Mouse (Mus musculus) mesoderm, embryonic 11.5 days (tissue): Measurements from ENCODE around the gene Ly6g6f.
A peak's percentile ranks its signal among the peaks of the same experiment; 100 is the strongest.

Source experiments
- DNase-seq: peaks from one replicate; pipeline ENCODE4 v3.0.0-alpha.2; 2012; ENCODE audit warnings: low read depth, low spot score

Gene Ly6g6f

DNA sequence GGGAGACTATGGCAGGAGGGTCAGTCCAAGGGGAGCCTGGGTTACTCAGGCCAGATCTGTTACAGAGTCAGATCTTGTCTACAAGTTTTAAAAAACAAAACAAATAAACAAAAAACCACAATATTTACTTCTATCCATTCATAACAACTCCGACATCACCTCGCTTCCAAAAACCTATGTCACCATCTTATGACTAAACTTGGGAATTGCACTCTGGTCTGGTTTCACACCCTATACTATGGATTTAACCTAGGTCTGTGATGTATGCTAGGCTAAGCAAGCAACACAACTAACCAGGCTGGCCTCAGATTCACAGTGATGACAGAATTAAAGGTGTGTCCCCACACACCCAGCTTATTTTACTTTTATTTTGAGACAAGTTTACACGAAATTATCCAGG lies 21.1 kb upstream of the Ly6g6f start:
- DNase-seq, result no peak

DNA sequence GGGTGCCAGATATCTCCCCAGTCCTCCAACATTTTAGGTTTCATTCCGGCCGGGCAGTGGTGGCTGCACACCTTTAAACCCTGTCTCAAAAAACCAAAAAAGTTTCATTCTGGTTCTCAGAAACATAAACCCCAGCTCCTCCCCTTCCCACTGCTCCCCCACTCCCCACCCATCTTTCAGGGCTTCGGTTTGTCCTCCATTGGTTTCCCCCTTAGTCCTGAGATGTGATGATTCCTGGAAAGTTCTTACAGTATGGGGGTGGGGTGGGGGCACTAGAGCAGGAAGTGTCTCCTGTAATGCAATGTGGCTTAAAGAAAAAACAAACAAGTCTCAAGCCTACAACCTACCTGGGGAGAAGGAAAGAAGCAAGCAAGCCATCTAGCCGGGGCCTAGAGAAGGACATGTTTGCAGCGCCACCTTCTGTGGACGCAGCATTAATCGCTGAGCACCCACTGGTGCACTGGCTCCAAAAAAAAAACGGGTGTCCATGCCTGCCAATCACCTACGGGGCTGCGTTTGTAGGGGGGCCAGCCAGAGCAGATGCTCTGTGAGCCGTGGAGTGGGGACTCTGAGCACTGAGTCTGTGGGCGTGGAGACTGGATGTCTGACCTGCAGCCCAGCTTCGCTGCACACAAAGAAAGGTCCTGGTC lies 20.5 kb upstream of the Ly6g6f start:
- DNase-seq, result no peak

DNA sequence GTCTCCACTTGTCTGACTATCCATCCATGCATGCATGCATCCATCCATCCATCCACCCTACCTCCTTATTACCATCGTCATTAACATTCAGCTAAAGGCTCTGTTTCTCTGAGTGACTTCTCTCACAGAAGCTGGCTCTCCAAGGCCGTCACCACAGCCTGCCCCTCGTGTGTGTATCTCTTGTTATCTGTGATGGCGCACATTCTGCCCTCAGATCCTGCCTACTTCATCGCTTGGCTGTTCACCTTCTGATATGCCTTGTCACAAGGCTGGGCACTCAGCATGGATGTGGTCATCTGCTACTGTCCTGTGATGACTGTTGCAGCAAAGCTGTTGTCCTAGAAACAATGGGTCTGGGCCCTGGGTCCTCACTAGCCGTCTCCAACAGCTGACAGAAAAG lies 19.3 kb upstream of the Ly6g6f start:
- no peak for DNase-seq

DNA sequence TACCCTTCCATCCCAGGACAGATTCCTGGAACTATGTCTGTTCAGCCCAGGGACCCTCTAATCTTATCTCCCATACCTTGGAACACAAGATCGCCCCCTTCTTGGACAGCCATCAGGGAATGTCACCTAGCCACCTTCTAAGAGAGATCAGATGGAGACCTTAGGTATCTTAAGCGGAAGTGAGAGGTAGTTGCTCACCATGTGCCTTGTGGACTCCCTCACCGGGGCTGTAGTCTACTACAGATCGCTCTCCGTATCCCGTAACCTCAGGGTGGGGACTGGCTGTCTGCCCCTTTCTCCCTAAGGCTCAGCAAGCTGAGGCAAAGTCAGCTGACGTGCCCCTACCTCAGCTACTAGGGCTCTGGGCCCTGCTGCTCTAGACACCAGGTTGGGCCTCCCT lies 18.7 kb upstream of the Ly6g6f start:
- no peak for DNase-seq

DNA sequence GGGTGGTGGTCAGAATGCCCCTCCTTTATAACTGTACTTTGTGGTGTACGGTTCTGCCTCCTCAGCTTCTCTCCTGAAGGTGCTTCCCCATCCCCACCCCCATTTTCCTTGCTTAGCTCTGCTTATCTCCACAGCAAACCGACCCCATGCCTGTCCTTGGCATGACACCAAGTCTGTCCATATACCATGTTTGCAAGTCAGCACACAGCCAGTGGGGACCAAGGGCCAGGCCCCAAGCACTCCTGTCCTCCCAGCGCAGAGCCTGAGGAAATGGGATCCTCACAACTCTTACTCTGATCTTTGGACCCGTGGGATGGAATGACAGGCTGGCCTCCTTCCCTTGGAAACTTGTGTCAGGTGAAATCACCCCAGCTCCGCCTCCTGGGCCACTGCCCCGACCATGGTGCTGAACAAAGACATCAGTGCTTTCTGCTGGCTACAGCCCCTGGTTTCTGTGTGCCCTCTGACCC lies 17.8 kb upstream of the Ly6g6f start:
- no peak for DNase-seq

- no peak for DNase-seq
Measured at GRCm38 (mm10) chr17:35102299-35102698, 16.9 kb upstream of the Ly6g6f start.

DNA sequence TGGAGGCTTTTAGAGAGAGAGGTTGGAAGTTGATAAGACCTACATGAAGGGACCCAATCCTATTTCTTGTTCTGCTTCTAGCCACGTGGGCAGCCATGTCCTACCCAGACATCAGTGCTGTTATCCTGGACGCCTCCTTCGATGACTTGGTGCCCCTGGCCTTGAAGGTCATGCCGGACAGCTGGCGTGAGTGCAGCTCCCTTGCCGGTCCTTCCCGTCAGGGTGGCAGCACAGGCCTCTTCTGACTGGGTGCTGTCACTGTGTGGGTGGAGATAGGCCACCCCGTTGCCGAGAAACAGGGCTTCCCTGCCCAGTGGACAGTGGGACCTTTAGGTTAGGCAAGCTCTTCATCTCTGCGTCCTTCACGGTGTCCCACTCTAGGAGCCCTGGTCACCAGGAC lies 15.8 kb upstream of the Ly6g6f start:
- DNase-seq, result no peak

DNA sequence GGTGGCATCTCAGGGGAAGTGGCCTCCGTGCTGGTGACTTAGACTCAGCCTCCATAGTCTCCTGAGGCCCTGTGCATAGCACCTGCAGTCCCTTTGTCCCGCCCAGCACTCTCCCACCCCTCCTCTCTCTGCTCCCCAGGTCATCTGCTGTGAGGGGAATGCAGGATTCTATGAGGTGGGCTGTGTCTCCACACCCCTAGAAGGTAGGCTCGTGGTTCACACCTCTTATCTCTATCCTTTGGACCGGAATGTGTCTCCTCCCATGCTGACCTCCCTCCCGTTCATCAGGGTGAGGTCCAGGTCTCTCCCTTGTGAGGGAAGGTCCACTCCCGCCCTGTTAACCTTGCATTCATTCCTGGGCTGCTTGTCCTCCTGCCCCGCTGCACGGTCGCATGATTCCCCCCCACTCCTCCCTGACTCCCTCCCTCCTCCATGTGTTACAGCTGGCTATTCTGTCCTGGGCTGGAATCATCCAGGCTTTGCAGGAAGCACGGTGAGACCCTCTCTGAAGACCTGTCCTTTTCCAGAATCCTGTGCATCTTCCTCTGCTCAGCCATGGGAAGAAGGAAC lies 14.9 kb upstream of the Ly6g6f start:
- DNase-seq, result no peak

DNA sequence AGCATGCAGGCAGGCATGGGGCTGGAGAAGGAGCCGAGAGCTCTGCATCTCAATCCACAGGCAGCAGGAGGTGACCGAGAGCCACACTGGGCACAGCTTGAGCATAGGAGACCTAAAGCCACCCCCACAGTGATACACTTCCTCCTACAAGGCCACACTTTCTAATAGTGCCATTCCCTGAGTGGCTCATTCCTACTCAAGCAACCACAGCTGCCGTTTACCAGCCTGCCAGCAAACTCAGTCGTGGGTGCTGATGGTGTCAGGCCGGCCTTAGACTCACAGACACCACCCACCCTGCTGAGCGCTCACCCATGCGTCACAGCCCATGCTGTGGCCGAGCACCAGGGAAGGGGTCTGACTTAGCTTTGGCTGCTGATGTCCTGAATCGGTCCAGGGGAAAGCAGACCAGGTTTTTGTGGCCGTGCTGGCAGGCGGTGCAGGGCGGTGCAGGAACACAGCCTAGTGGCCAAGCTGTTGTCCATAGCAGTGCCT lies 11.8 kb upstream of the Ly6g6f start:
- DNase-seq, result no peak

DNA sequence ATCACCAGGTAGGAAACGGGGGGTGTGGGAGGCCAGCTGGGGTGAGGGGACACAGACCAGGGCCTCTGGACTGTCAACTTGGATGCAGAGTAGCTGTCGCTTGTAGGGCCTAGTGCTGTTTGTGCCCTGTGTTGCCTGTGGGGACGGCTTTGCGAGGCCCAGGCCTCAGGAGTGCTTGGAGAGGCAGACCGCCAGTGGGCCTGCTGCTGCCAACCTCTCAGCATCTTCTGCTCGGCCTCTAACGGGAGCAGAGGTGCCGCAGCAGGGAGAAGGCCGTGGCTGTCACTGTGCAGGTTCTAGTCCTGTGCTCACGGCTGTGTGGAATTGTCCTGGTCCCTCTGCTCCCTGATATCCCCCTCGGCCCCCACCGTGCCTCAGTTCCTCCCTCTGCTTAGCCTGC lies 11.2 kb upstream of the Ly6g6f start:
- DNase-seq, result no peak

GRCm38 (mm10) chr17:35094475-35095365 lies 9.3 kb upstream of the Ly6g6f start:
- DNase-seq, result no peak

DNA sequence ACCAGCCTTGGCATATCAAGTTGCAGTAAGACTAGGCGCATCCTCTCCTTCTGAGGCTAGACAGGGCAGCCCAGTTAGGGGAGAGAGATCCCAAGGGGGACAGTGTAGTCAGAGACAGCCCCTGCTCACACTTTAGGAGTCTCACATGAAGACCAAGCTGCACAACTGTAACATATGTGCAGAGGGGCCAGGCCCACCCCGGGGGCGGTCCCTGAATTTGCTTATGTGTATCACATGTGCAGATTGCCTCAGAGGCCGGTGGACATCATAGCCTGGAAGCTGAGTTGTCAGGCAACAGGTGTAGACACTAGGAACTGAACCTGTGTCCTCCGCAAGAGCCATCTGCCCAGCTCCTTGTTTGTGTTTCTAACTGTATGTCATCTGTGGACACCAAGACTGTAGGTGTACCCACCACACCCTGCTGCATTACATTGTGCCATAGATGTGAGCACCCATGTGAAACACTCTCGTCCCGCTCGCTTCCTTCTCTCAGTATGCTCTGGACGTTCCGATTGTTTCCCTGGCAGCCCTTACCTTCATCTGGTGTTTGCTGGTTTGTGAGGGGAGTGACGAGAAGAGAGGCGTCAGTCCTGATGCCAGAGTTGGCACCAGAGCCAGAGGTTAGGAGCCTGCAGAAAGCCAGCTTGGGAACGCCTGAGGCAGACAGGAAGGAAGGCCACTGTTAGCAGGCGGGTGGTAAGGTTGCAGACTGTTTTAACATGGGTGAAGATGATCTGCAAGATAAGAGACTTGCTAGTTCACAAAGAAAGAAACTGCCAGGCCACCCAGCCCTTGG lies 7.2 kb upstream of the Ly6g6f start:
- DNase-seq, result no peak

GRCm38 (mm10) chr17:35090166-35090932 lies 4.9 kb upstream of the Ly6g6f start:
- no peak for DNase-seq

GRCm38 (mm10) chr17:35088825-35089644 lies 3.6 kb upstream of the Ly6g6f start, which contains the start of gene Abhd16a:
Gene Abhd16a, plus strand, starts transcription at chr17:35089263.
- peak; percentile 94 for DNase-seq

DNA sequence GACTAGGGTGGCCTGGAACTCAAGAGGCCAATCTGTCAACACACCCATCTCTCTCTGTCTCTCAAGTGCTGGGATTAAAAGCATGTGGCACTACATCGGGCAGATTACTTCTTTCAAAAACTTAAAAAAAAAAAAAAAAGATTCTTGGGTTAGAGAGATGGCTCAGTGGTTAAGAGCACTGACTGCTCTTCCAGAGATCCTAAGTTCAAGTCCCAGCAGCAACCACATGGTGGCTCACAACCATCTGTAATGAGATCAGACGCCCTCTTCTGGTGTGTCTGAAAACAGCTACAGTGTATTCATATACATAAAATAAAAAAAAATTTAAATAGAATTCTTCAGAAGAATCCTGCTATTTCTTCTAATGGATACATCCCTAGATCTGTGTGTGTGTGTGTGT lies 2.7 kb upstream of the Ly6g6f start:
- DNase-seq, result no peak

GRCm38 (mm10) chr17:35083929-35084497 lies 1.4 kb downstream of the Ly6g6f start:
- DNase-seq, result no peak

- no peak for DNase-seq
Measured at GRCm38 (mm10) chr17:35082841-35083576, 2.4 kb downstream of the Ly6g6f start.

DNA sequence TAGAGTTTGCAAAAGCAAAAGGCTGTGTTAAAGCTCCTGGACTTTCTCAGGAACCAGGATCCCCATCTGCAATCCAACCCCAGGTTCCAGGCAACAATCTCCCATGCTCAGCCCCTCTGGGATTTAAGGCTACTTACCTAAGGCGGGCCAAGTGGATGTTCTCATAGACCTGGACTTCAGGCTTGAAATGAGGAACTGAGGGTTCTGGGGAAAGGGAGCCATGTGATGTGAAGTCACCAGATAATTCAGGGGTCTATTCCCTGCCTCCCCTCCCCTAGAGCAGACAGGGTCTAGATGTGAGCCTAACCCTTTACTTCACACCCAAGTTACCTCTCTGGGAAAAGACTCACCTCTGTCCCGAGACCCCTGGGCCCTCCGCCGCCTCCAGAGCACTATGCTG lies 4.7 kb downstream of the Ly6g6f start:
- no peak for DNase-seq

- DNase-seq, result no peak
Measured at GRCm38 (mm10) chr17:35080248-35080647, 5.2 kb downstream of the Ly6g6f start.
